Mouse (Mus musculus) heart, adult 11 months (tissue): Measurements from ENCODE around the gene Dmbt1.
"Not testable (repeated sequence)": the region's sequence is repeated elsewhere in the genome, so short reads cannot be mapped to it uniquely, and the experiment has no call there.

Experiments used
- DNase-seq: peaks from one replicate; pipeline ENCODE4 v3.0.0; 2022

Gene Dmbt1

GRCm38 (mm10) chr7:131031755-131032154, at the start of gene Dmbt1:
Dmbt1 (plus strand) TSS chr7:131032053.
- DNase-seq, result no peak

- no peak for DNase-seq
Measured at GRCm38 (mm10) chr7:130982371-130982770, 49.5 kb upstream of the Dmbt1 start.

- no peak for DNase-seq
Measured at GRCm38 (mm10) chr7:130982881-130983280, 49.0 kb upstream of the Dmbt1 start.

- DNase-seq, result peak; percentile 72
Measured at GRCm38 (mm10) chr7:130984294-130984693, 47.6 kb upstream of the Dmbt1 start.

GRCm38 (mm10) chr7:130985193-130985592, 46.7 kb upstream of the Dmbt1 start:
- DNase-seq, result peak; percentile 79

GRCm38 (mm10) chr7:130985716-130986115, 46.1 kb upstream of the Dmbt1 start:
- no peak for DNase-seq

GRCm38 (mm10) chr7:130988146-130988545, 43.7 kb upstream of the Dmbt1 start:
- DNase-seq, result peak; percentile 93

- peak; percentile 74 for DNase-seq
Measured at GRCm38 (mm10) chr7:130989371-130989770, 42.5 kb upstream of the Dmbt1 start.

GRCm38 (mm10) chr7:130991174-130991789, 40.6 kb upstream of the Dmbt1 start:
- peak; percentile 71 for DNase-seq

- DNase-seq, result peak; percentile 70
Measured at GRCm38 (mm10) chr7:130993907-130994306, 37.9 kb upstream of the Dmbt1 start.

- peak; percentile 16 for DNase-seq
Measured at GRCm38 (mm10) chr7:131001976-131002726, 29.7 kb upstream of the Dmbt1 start.

GRCm38 (mm10) chr7:131004071-131004470, 27.8 kb upstream of the Dmbt1 start:
- DNase-seq, result peak; percentile 75

GRCm38 (mm10) chr7:131007221-131007620, 24.6 kb upstream of the Dmbt1 start:
- DNase-seq, result peak; percentile 34

GRCm38 (mm10) chr7:131009178-131009577, 22.7 kb upstream of the Dmbt1 start:
- DNase-seq, result peak; percentile 33

- DNase-seq, result peak; percentile 55
Measured at GRCm38 (mm10) chr7:131011901-131012300, 20.0 kb upstream of the Dmbt1 start.

GRCm38 (mm10) chr7:131019181-131019580, 12.7 kb upstream of the Dmbt1 start:
- peak; percentile 16 for DNase-seq

- DNase-seq, result peak; percentile 67
Measured at GRCm38 (mm10) chr7:131024807-131025206, 7.0 kb upstream of the Dmbt1 start.

- peak; percentile 57 for DNase-seq
Measured at GRCm38 (mm10) chr7:131027557-131027956, 4.3 kb upstream of the Dmbt1 start.

GRCm38 (mm10) chr7:131036396-131036795, 4.5 kb downstream of the Dmbt1 start:
- DNase-seq, result no peak

GRCm38 (mm10) chr7:131037083-131037482, 5.2 kb downstream of the Dmbt1 start:
- no peak for DNase-seq

GRCm38 (mm10) chr7:131040760-131041159, 8.9 kb downstream of the Dmbt1 start:
- not testable (repeated sequence) for DNase-seq

GRCm38 (mm10) chr7:131042657-131043056, 10.8 kb downstream of the Dmbt1 start:
- DNase-seq, result no peak

GRCm38 (mm10) chr7:131045258-131045835, 13.5 kb downstream of the Dmbt1 start:
- DNase-seq, result not testable (repeated sequence)

GRCm38 (mm10) chr7:131049829-131050228, 18.0 kb downstream of the Dmbt1 start:
- peak; percentile 64 for DNase-seq
